Mouse (Mus musculus): ENCODE results near the gene Rapgef5. TPM values are rescaled to one million over a fixed set of nuclear protein-coding genes. Genes with fewer than 3 reads are reported as not detected.

Rapgef5 gene
- polyA plus RNA-seq, 1 experiment: not detected

- TF ChIP-seq GATA1 (IDR thresholded peaks at IDR 0.05; ENCODE audit: low read length): no peak
Measured at GRCm38 (mm10) chr12:117669610-117670400, 153.5 kb downstream of the Rapgef5 start.

GRCm38 (mm10) chr12:117673188-117673587, 156.9 kb downstream of the Rapgef5 start:
- TF ChIP-seq GATA1 (IDR thresholded peaks at IDR 0.05; ENCODE audit: low read length): no peak

GRCm38 (mm10) chr12:117674511-117674910, 158.2 kb downstream of the Rapgef5 start:
- TF ChIP-seq GATA1 (IDR thresholded peaks at IDR 0.05; ENCODE audit: low read length): no peak

GRCm38 (mm10) chr12:117676265-117676664, 160.0 kb downstream of the Rapgef5 start:
- TF ChIP-seq GATA1 (IDR thresholded peaks at IDR 0.05; ENCODE audit: low read length): no peak

- TF ChIP-seq GATA1 (IDR thresholded peaks at IDR 0.05; ENCODE audit: low read length): no peak
Measured at GRCm38 (mm10) chr12:117678916-117679315, 162.6 kb downstream of the Rapgef5 start.

- TF ChIP-seq GATA1 (IDR thresholded peaks at IDR 0.05; ENCODE audit: low read length): no peak
Measured at GRCm38 (mm10) chr12:117679795-117680194, 163.5 kb downstream of the Rapgef5 start.

- TF ChIP-seq GATA1 (IDR thresholded peaks at IDR 0.05; ENCODE audit: low read length): no peak
Measured at GRCm38 (mm10) chr12:117681273-117681672, 165.0 kb downstream of the Rapgef5 start.

GRCm38 (mm10) chr12:117683377-117683776, 167.1 kb downstream of the Rapgef5 start:
- no peak for TF ChIP-seq GATA1 (IDR thresholded peaks at IDR 0.05; ENCODE audit: low read length)

- no peak for TF ChIP-seq GATA1 (IDR thresholded peaks at IDR 0.05; ENCODE audit: low read length)
Measured at GRCm38 (mm10) chr12:117683984-117684383, 167.7 kb downstream of the Rapgef5 start.

GRCm38 (mm10) chr12:117684788-117685187, 168.5 kb downstream of the Rapgef5 start:
- TF ChIP-seq GATA1 (IDR thresholded peaks at IDR 0.05; ENCODE audit: low read length): no peak

GRCm38 (mm10) chr12:117685336-117685735, 169.1 kb downstream of the Rapgef5 start:
- TF ChIP-seq GATA1 (IDR thresholded peaks at IDR 0.05; ENCODE audit: low read length): no peak

GRCm38 (mm10) chr12:117686732-117687131, 170.5 kb downstream of the Rapgef5 start:
- TF ChIP-seq GATA1 (IDR thresholded peaks at IDR 0.05; ENCODE audit: low read length): no peak

- no peak for TF ChIP-seq GATA1 (IDR thresholded peaks at IDR 0.05; ENCODE audit: low read length)
Measured at GRCm38 (mm10) chr12:117688655-117689548, 172.6 kb downstream of the Rapgef5 start.

GRCm38 (mm10) chr12:117691336-117691735, 175.1 kb downstream of the Rapgef5 start:
- TF ChIP-seq GATA1 (IDR thresholded peaks at IDR 0.05; ENCODE audit: low read length): no peak

GRCm38 (mm10) chr12:117692775-117693174, 176.5 kb downstream of the Rapgef5 start:
- no peak for TF ChIP-seq GATA1 (IDR thresholded peaks at IDR 0.05; ENCODE audit: low read length)

- TF ChIP-seq GATA1 (IDR thresholded peaks at IDR 0.05; ENCODE audit: low read length): no peak
Measured at GRCm38 (mm10) chr12:117699950-117700665, 183.8 kb downstream of the Rapgef5 start.
